Mouse (Mus musculus) c-Kit-negative CD71-positive TER-119-positive erythroid progenitor cells, embryonic 14.5 days (primary cell): ENCODE data around the gene Pvalb.

Experiments used
- DNase-seq: peaks from one replicate; pipeline ENCODE4 v3.0.0-alpha.2; 2013; ENCODE audit warnings: low read depth, low spot score

The Pvalb gene

DNA sequence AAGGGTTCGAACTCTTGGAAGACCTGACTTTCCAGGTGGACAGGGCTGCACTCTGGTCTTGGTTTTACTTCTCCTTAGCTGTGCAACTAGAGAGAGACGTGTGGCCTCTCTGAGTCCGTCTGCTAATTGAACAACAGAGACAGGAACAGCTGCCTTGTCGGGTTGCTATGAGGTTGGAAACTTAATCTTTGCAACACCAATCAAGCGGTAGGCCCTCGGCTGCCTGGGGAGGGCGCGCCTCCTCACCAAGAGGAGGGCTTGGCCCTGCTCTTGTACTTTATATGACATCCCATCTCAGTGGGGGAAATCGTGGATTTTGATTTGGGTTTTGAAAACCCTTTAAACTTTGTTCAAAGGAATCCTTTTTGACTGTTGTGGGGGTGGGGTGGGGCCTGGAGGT, 44.3 kb downstream of the Pvalb start:
- DNase-seq = no peak

- DNase-seq = no peak
Observed at GRCm38 (mm10) chr15:78158335-78158734, 47.9 kb downstream of the Pvalb start.

GRCm38 (mm10) chr15:78157824-78158223, 48.4 kb downstream of the Pvalb start:
- DNase-seq = no peak

- no peak for DNase-seq
Observed at GRCm38 (mm10) chr15:78157330-78157729, 48.9 kb downstream of the Pvalb start.

DNA sequence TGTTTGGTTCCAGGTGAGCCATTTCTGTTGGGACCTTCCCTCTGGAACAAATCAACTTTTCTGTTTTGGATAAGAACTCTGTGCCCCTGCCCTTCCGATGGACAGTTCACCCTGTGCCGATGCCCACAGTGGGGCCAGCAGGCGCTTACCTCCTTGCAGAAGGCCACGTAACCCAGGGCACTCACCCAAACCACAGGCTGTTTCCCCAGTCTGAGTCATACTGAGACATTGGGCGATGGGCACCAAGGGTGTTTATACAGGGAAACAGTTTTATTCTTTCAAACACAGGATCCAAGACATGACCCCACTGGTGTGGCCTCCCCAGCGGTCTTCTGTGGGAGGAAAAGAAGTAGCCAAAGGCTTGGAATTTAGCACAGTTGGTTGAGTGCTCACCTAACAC, 50.8 kb downstream of the Pvalb start:
- DNase-seq = no peak

DNA sequence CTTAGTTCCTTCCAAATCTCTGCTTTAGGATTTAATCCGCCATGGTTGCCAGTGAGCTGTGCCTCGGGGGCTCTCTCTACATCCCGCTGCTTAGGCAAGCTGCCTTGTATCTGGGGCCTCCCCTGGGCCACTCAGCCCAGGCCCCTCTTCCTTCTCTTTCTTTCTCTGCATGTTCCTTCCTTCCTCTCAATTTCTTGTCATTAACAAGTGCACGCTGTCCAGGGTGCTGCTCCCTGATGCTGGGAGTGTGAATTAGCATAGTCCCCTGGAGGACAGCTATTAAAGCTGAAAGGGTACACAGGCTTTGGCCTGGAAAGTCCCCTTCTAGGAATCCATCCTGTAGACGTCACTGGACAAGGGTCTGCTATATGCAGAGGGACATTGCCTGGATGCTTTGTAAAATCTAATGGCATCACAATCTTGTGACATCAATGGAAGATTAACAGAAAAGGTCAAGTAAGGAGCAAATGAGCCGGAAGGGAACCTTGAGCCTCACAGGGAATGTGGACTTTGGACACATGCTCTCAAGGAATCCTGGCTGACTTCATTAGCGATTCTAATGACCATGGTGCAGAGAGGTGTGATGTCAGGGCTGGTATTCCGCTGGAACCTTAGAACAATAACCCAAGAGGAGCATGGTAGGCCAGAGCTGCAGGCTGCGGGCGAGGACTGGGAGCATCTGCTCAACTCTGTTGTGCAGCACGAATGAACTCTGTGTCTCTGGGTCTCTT, 53.0 kb downstream of the Pvalb start:
- DNase-seq = no peak

DNA sequence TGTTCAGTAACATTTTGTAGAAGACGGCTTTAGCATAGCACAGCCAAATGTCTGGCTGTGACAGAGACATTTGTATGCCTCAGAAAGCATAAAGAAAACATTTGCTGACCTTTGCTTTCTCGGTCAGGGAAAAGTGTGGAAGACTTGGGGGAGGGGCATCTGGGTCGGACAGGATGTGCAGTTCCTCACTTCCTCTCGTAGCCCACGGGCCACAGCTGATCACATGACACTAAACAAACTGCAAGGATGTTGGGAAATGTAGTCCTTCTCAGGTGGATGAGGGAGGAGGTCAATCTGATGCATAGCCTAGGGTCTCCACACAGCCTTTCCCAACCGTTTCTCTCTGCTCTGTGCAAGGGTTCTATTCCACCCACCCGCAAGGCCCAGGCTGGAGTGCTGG, 57.6 kb downstream of the Pvalb start:
- DNase-seq = no peak
